Mouse (Mus musculus) C2C12 (cell line): Measurements from ENCODE around the gene Spred2.

ENCODE experiments used
- CTCF ChIP-seq: IDR thresholded peaks from one replicate; pipeline ENCODE4 v1.5.1; 2011; ENCODE audit not compliant: control insufficient read depth, insufficient read depth, insufficient read length
- MAX ChIP-seq: IDR thresholded peaks from one replicate; pipeline ENCODE4 v1.6.1; 2011; ENCODE audit warnings: mild to moderate bottlenecking, control low read depth
- USF1 ChIP-seq: IDR thresholded peaks from one replicate; pipeline ENCODE4 v1.6.1; 2011; ENCODE audit warnings: low read depth, mild to moderate bottlenecking, control low read depth, moderate library complexity

DNA sequence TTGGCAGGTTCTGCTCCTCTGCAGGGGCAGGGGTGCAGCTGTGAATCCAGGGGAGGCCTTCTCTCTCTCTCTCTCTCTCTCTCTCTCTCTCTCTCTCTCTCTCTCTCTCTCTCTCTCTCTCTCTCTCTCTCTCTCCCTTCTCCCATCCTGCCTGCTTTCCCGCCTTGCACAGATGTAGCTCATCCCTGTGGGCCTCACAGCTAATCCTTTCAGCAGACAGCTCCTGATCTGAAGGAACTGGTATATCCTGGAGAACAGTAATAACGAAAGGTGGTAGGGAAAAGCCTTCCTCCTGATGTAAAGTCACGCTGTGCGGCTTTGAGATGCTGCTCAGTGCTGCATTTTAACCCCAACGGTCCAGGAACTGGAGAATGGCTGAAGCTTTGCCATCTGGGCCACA lies 130.4 kb downstream of the Spred2 start:
- TF ChIP-seq CTCF (no peak), MAX (no peak), USF1 (no peak)
